Mouse (Mus musculus) left cerebral cortex, adult 9 months (tissue): ENCODE data around the gene Capns2.
A peak's percentile ranks its signal among the peaks of the same experiment; 100 is the strongest.
"Not testable (repeated sequence)": the region's sequence is repeated elsewhere in the genome, so short reads cannot be mapped to it uniquely, and the experiment has no call there.

Experiments
- DNase-seq, 2 experiments: peaks; one replicate each; pipeline ENCODE4 v3.0.0; 2022; ENCODE audit warnings: low spot score in 2 of 2

The Capns2 gene

GRCm38 (mm10) chr8:92901107-92901506, at the start of gene Capns2:
Gene Capns2, plus strand, starts transcription at chr8:92901407.
- DNase-seq, result no peak

DNA sequence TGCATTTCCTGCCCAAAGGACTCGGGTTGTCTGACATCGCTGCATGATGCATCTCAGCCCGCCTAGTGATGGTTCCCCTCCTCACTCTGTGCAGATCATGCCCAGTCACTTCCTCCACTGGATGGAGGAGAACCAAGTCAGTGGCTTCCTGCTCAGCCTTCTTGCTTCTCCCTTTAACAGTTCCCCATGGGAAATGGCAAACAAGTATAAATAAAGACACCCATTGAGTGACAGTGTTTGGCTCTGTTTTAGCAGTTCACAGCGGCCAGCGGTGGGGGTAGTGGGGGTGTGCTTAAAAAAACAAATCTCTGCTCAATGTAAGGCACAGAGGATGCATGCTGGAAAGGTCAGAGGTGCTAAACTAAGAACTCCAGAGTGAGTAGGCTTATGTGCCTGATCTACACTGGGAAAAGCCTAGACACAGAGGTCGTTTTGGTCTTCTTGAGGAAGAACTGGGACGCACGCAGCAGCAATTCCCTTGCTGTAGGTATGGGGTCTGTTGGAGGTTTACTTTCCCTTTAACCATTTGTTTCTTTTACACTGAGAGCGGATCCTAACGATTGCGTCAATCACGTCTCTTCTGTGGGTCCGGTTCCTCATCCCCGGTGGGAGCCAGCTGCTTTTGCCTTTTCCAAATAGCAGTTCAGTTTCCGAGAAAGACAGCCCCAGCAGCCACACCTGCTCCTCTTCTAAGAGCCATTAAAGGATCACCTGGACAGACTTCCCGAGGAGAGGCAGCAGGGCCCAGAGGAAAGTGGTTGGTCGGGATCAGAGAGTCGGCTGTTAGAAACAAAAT, 47.8 kb upstream of the Capns2 start:
- DNase-seq, result no peak

- no peak for DNase-seq
These were observed 46.5 kb upstream of the Capns2 start for GRCm38 (mm10) chr8:92854673-92855072.

GRCm38 (mm10) chr8:92855171-92855894, 45.9 kb upstream of the Capns2 start, which contains the start of gene Lpcat2:
Gene Lpcat2, plus strand, starts transcription at chr8:92855339.
- DNase-seq, result peak in 1 of 2 experiments; percentile 81

DNA sequence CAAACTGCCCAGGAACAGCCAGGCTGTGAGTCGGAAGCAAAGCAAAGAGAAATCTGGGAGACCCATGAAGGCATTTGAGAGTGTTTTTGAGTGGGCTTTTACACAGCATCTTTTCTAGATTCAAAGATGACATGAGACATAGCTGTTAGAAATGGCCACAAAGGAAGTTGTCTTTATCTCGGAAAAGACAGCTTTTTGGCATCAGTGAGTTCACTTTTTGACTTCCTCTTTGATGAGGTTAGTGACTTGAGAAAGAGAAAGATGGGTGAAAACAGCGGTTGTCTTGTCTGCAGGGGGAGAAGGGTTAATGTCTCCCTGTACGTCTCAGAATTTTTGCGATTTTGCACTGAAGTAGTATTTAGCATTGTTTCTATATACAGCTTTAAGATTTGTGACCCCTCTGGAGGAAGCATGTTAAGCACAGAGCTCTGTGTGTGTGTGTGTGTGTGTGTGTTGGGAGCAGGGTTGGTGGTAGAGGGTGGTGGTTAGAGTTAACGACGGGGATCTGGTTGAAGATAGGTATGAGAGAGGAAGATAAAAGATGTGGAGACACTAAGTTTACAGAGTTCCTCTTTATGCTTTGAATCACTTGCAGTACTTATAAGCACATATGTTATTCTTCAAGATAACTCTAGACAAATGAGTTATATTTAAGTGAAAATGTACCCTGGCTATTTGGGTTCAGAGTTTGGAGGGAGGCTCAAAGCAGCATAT, 44.8 kb upstream of the Capns2 start:
- DNase-seq, result no peak

- DNase-seq, result no peak
These were observed 42.6 kb upstream of the Capns2 start for GRCm38 (mm10) chr8:92858475-92859182.

DNA sequence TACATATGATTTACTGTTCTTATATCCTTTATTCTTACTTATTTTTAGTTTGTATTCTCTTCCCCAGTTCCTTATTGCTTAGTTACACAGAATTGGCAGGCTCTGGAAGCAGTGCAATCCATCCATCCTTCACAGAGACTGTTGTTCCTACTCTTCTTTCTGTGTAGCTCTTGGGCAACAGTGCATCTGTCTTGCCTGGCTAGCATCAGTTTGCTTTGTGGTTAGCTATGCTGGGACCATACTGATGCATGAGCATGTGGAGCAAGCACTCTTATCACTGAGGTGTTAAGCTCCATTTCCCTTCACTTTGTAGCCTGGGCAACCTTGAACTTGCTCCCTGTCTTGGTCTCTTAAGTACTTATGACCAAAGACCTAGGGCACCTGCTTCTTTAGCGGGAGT, 39.2 kb upstream of the Capns2 start:
- no peak for DNase-seq

GRCm38 (mm10) chr8:92870281-92870680, 30.9 kb upstream of the Capns2 start:
- no peak for DNase-seq

DNA sequence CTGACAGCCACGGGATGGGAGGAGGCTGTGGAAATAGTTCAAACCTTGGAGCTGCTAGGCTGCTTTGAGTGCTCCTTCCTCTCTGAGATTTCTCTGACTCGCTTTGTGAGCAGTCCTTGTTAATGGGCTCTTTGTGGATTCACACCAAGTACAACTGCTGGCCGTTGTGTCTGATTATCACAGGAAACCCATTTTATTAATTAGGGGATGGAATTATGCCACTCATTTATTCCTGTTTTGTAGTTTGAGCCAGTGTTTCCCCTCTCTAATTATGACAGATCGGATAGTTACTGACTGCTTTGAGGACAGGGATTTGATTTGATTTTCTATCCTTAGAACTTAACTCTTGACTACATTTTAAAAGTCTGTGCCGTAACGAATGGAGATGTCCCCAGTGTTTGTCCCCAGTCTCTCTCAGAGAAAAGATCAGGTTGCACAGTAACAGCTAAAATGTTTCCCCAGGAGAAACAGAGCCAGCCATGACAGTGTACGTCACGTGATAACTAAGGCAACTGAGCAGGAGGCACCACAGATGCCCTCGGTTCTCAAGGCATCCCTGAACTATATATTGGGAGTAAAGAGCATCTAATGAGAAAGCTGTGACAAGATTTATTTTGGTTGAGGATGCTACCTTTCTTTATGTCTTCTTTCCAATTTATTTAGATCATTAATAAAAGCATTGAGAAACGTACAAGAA, 29.0 kb upstream of the Capns2 start:
- no peak for DNase-seq

DNA sequence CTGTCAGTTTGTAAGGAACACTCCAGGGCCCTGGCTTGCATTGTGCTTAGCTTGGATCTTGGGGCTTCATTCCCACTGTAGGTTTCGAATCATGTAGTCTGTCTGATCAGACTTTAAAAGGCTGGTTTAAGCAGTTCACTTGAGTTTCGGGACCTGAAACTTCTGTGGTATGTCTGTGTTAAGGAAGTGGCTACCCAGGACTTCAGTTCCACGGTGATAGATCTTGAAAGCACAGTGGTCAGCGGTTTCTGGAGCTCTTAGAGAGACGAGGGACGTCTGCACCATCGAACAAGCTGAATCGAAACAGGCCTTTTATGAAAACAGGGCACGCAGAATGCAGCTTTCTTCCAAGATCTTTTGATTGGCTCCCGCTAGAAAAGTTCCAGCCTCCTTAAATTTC, 25.4 kb upstream of the Capns2 start:
- DNase-seq, result no peak

- no peak for DNase-seq
These were observed 20.0 kb upstream of the Capns2 start for GRCm38 (mm10) chr8:92881247-92881646.

GRCm38 (mm10) chr8:92883771-92884170, 17.4 kb upstream of the Capns2 start:
- peak in 1 of 2 experiments; percentile 16 for DNase-seq

DNA sequence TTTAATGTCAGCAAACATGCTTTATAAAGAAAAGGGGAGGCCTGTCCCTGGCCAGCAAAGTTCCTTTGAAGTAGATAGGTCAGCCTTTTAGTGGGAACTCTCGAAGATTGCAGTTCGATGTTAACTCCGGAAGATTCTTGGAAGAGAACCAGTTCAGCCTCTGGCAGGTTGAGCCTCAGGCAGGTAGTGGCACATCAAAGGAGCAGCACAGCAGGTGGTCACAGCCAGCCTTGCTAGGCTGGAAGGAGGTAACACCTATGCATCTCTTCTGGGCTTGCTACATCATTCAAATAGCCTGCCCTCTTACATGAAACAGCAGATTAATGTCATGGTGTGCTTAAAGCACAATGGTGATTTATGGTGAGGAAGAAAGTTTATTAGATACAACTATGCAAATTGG, 9.0 kb upstream of the Capns2 start:
- not testable (repeated sequence) for DNase-seq

- no peak for DNase-seq
These were observed 7.3 kb upstream of the Capns2 start for GRCm38 (mm10) chr8:92893870-92894269.

GRCm38 (mm10) chr8:92895053-92895452, 6.2 kb upstream of the Capns2 start:
- no peak for DNase-seq

- no peak for DNase-seq
These were observed 5.2 kb upstream of the Capns2 start for GRCm38 (mm10) chr8:92896056-92896455.

GRCm38 (mm10) chr8:92896611-92897010, 4.6 kb upstream of the Capns2 start:
- no peak for DNase-seq

DNA sequence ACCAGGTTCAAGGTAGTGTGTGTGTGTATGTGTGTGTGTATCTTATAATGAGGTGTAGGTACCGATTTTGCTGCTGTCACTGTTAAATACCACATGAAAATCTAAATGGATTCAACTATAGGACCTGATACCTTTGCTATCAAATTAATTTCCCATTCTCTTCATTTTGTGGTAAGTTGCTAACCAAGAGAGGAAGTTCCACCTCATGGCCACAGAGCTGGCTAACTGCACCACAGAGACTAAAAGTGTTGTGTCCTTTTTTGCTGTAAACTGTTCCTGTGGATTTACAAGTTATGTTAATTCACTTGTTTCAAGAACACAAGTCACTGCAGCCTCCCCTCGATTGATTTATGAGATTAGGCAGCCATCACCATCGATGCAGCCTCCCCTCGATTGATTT, 3.4 kb upstream of the Capns2 start:
- no peak for DNase-seq

GRCm38 (mm10) chr8:92899590-92899989, 1.6 kb upstream of the Capns2 start:
- no peak for DNase-seq

GRCm38 (mm10) chr8:92902981-92903380, 1.8 kb downstream of the Capns2 start:
- no peak for DNase-seq

- no peak for DNase-seq
These were observed 2.4 kb downstream of the Capns2 start for GRCm38 (mm10) chr8:92903488-92904135.
